Mouse (Mus musculus) neural tube, embryonic 14.5 days (tissue): Measurements from ENCODE around the gene Slc24a3. TPM values are rescaled to one million over a fixed set of nuclear protein-coding genes. Genes with fewer than 3 reads are reported as not detected.
A peak's percentile ranks its signal among the peaks of the same experiment; 100 is the strongest.

Experiments used
- ATAC-seq: fragments of 200-750 bp; cut with Nextera tagmentation; 2 replicates; pipeline ENCODE4 v1.8.0; 2017; ENCODE audit warnings: low read depth, mild to moderate bottlenecking, moderate TSS enrichment, moderate library complexity
- H3K27ac ChIP-seq: fragments of 300-500 bp; sonication (generic); 2 replicates; pipeline ENCODE4 v1.5.1; 2014; ENCODE audit warnings: low read depth, mild to moderate bottlenecking, control low read depth, low read length, moderate library complexity, mixed read lengths
- H3K27me3 ChIP-seq: fragments of 300-500 bp; sonication (generic); 2 replicates; pipeline ENCODE4 v1.6.1; 2014; ENCODE audit warnings: low read length; ENCODE audit not compliant: control insufficient read depth, insufficient read depth
- H3K36me3 ChIP-seq: fragments of 300-500 bp; sonication (generic); 2 replicates; pipeline ENCODE4 v1.6.1; 2014; ENCODE audit warnings: low read length, mixed read lengths; ENCODE audit not compliant: control insufficient read depth, insufficient read depth
- H3K4me1 ChIP-seq: fragments of 300-500 bp; sonication (generic); 2 replicates; pipeline ENCODE4 v1.6.1; 2014; ENCODE audit warnings: low read length; ENCODE audit not compliant: control insufficient read depth, insufficient read depth
- H3K4me2 ChIP-seq: fragments of 300-500 bp; sonication (generic); 2 replicates; pipeline ENCODE4 v1.6.1; 2014; ENCODE audit warnings: mild to moderate bottlenecking, low read depth, low read length, control low read depth
- H3K4me3 ChIP-seq: fragments of 300-500 bp; sonication (generic); 2 replicates; pipeline ENCODE4 v1.5.1; 2014; ENCODE audit warnings: low read depth, low read length, control low read depth, mixed read lengths
- H3K9ac ChIP-seq: fragments of 300-500 bp; sonication (generic); replicated peaks from 2 replicates; pipeline ENCODE4 v1.6.1; 2014; ENCODE audit warnings: low read depth, mild to moderate bottlenecking, control low read depth, low read length, mixed read lengths
- H3K9me3 ChIP-seq: fragments of 300-500 bp; sonication (generic); 2 replicates; pipeline ENCODE4 v1.6.1; 2016; ENCODE audit warnings: low read length; ENCODE audit not compliant: control insufficient read depth
- WGBS: fragments of 180-500 bp; shearing (Covaris S2); extraction: QIAGEN DNeasy Blood & Tissue Kit; methylation state at CpG from one replicate; pipeline ENCODE4 v1.1.7; 2014; 5-methylcytosine and 5-hydroxymethylcytosine counted together
- polyA plus RNA-seq: library from polyadenylated mRNA; unstranded; fragments of >200 nt; fragmentation: Nextera tagmentation; extraction: Ambion mirVana; gene quantifications from 2 replicates; pipeline ENCODE4 v1.2.1, GENCODE M21; 2014

Slc24a3 gene
- polyA plus RNA-seq, 1 experiment from 2014 or later: 31.2 TPM

- ATAC-seq: no peak
- Histone ChIP-seq H3K27me3 (no peaks in the 10 kb centered on the region), H3K36me3 (no peaks in the 10 kb centered on the region), H3K4me2 (no peak overlapping the region), H3K27ac (no peak overlapping the region), H3K9ac (no peak overlapping the region), H3K4me1 (no peaks in the 10 kb centered on the region), H3K4me3 (no peak overlapping the region), H3K9me3 (no peaks in the 10 kb centered on the region)
- 85% methylated on average over 5 of the region's 5 CpGs for WGBS
These were observed 3.5 kb upstream of the Slc24a3 start for GRCm38 (mm10) chr2:145164086-145164485.

GRCm38 (mm10) chr2:145164562-145164961, 3.0 kb upstream of the Slc24a3 start:
- Histone ChIP-seq H3K27me3 (no peaks in the 10 kb centered on the region), H3K36me3 (no peaks in the 10 kb centered on the region), H3K9ac (no peak overlapping the region), H3K4me2 (no peak overlapping the region), H3K9me3 (no peaks in the 10 kb centered on the region), H3K27ac (no peak overlapping the region), H3K4me1 (no peaks in the 10 kb centered on the region), H3K4me3 (no peak overlapping the region)
- ATAC-seq: no peak
- WGBS: 66% methylated on average over 4 of the region's 4 CpGs

- Histone ChIP-seq H3K9ac (no peak overlapping the region), H3K4me3 (no peak overlapping the region), H3K4me2 (no peak overlapping the region), H3K36me3 (no peaks in the 10 kb centered on the region), H3K27ac (no peak overlapping the region), H3K27me3 (no peaks in the 10 kb centered on the region), H3K9me3 (no peaks in the 10 kb centered on the region), H3K4me1 (no peaks in the 10 kb centered on the region)
- no peak for ATAC-seq
- 91% methylated on average over 3 of the region's 3 CpGs for WGBS
These were observed 2.5 kb upstream of the Slc24a3 start for GRCm38 (mm10) chr2:145165076-145165475.

- H3K9ac ChIP-seq: no peak overlapping the region
- no peak overlapping the region for H3K27ac ChIP-seq
- 88% methylated on average over 6 of the region's 6 CpGs for WGBS
These were observed 1.7 kb upstream of the Slc24a3 start for GRCm38 (mm10) chr2:145165854-145166253.

GRCm38 (mm10) chr2:145167051-145167663, 397 bp upstream of the Slc24a3 start:
- Histone ChIP-seq H3K4me3 (peak overlapping the region; percentile 66), H3K27ac (peak overlapping the region; percentile 92), H3K4me1 (no peaks in the 10 kb centered on the region), H3K9ac (peak overlapping the region; percentile 83), H3K27me3 (no peaks in the 10 kb centered on the region), H3K9me3 (no peaks in the 10 kb centered on the region), H3K4me2 (peak overlapping the region; percentile 73), H3K36me3 (no peaks in the 10 kb centered on the region)
- WGBS: under 1% methylated on average over 29 of the region's 38 CpGs
- ATAC-seq: peak; percentile 79

More at GRCm38 (mm10) chr2:145165854-145166253, 1.7 kb upstream of the Slc24a3 start:
- Histone ChIP-seq H3K4me2 (no peak overlapping the region), H3K27me3 (no peaks in the 10 kb centered on the region), H3K36me3 (no peaks in the 10 kb centered on the region), H3K4me1 (no peaks in the 10 kb centered on the region), H3K4me3 (no peak overlapping the region), H3K9me3 (no peaks in the 10 kb centered on the region)
- ATAC-seq: no peak

GRCm38 (mm10) chr2:145168405-145168971, 934 bp downstream of the Slc24a3 start:
- peak; percentile 29; the same call in 1 of the 2 replicates for ATAC-seq
- no peaks in the 10 kb centered on the region for H3K36me3 ChIP-seq
- H3K27ac ChIP-seq: peak overlapping the region; percentile 92; the same call in 1 of the 2 replicates
- peak overlapping the region; percentile 73 for H3K4me2 ChIP-seq
- no peaks in the 10 kb centered on the region for H3K4me1 ChIP-seq
- no peaks in the 10 kb centered on the region for H3K27me3 ChIP-seq
- H3K9me3 ChIP-seq: no peaks in the 10 kb centered on the region
- H3K4me3 ChIP-seq: peak overlapping the region; percentile 66
- WGBS: 9% methylated on average over 10 of the region's 10 CpGs
- peak overlapping the region; percentile 83 for H3K9ac ChIP-seq

- no peak overlapping the region for H3K9ac ChIP-seq
- no peaks in the 10 kb centered on the region for H3K27me3 ChIP-seq
- no peaks in the 10 kb centered on the region for H3K9me3 ChIP-seq
- no peak overlapping the region for H3K4me2 ChIP-seq
- no peak overlapping the region for H3K27ac ChIP-seq
- 95% methylated on average over 4 of the region's 4 CpGs for WGBS
- H3K4me3 ChIP-seq: no peak overlapping the region
- ATAC-seq: no peak
- H3K4me1 ChIP-seq: no peaks in the 10 kb centered on the region
- H3K36me3 ChIP-seq: no peaks in the 10 kb centered on the region
These were observed 5.6 kb downstream of the Slc24a3 start for GRCm38 (mm10) chr2:145172978-145173655.

- Histone ChIP-seq H3K36me3 (no peaks in the 10 kb centered on the region), H3K4me2 (no peak overlapping the region), H3K9me3 (no peaks in the 10 kb centered on the region), H3K27ac (no peak overlapping the region), H3K27me3 (no peaks in the 10 kb centered on the region), H3K9ac (no peak overlapping the region), H3K4me3 (no peak overlapping the region), H3K4me1 (no peaks in the 10 kb centered on the region)
- ATAC-seq: no peak
- 86% methylated on average over 7 of the region's 7 CpGs for WGBS
These were observed 7.5 kb downstream of the Slc24a3 start for GRCm38 (mm10) chr2:145175036-145175435.

- 84% methylated on average over 8 of the region's 8 CpGs for WGBS
- no peak overlapping the region for H3K4me2 ChIP-seq
- H3K36me3 ChIP-seq: no peaks in the 10 kb centered on the region
- H3K4me3 ChIP-seq: no peak overlapping the region
- no peak for ATAC-seq
- H3K9ac ChIP-seq: no peak overlapping the region
- H3K27me3 ChIP-seq: no peaks in the 10 kb centered on the region
- no peak overlapping the region for H3K27ac ChIP-seq
- no peaks in the 10 kb centered on the region for H3K4me1 ChIP-seq
- H3K9me3 ChIP-seq: no peaks in the 10 kb centered on the region
These were observed 14.9 kb downstream of the Slc24a3 start for GRCm38 (mm10) chr2:145182410-145182809.
